Mouse (Mus musculus): Measurements from ENCODE around the gene Olfr209. TPM values are rescaled to one million over a fixed set of nuclear protein-coding genes. Genes with fewer than 3 reads are reported as not detected.

The Olfr209 gene
- total and polyA plus RNA-seq, 2 experiments: not detected

- no peak for DNase-seq (ENCODE audit: extremely low read depth, low read depth, low spot score)
- TF ChIP-seq POLR2A (IDR thresholded peaks at IDR 0.05; ENCODE audit: extremely low read depth, insufficient read depth, low read length): no peak
- TF ChIP-seq CTCF (IDR thresholded peaks at IDR 0.05; ENCODE audit: low read depth, low read length): no peak
- Histone ChIP-seq H3K36me3 (ENCODE audit: control insufficient read depth, insufficient read depth, low read length) (no peaks in the 10 kb centered on the region), H3K79me2 (ENCODE audit: control insufficient read depth, insufficient read depth, low read length) (no peaks in the 10 kb centered on the region), H3K27ac (replicated peaks; ENCODE audit: insufficient read depth, low read depth, low read length) (no peak within 1 kb of the TSS), H3K4me1 (ENCODE audit: control insufficient read depth, insufficient read depth, low read length) (no peaks in the 10 kb centered on the region), H3K4me3 (ENCODE audit: insufficient read depth, low read depth, low read length) (no peak within 1 kb of the TSS), H3K9ac (ENCODE audit: low read depth, low read length) (no peak within 1 kb of the TSS), H3K27me3 (ENCODE audit: control insufficient read depth, insufficient read depth, low read length) (no peaks in the 10 kb centered on the region)
These were observed 45.6 kb downstream of the Olfr209 start, which contains the start of gene Olfr204 for GRCm38 (mm10) chr16:59318148-59318547. Gene Olfr204, minus strand, starts transcription at chr16:59318248.

Other genes starting within 250 kb of the Olfr209 start
- not detected in 2 replicates for gene Olfr194, start 242.9 kb downstream of the Olfr209 start, total RNA-seq (2014; rRNA removed)
- not detected in 2 replicates for gene Olfr194, start 242.9 kb downstream of the Olfr209 start, polyA plus RNA-seq (2012; rRNA removed)
- gene Olfr195, start 216.9 kb downstream of the Olfr209 start, total RNA-seq (2014; rRNA removed): not detected in 2 replicates
- not detected in 2 replicates for gene Olfr195, start 216.9 kb downstream of the Olfr209 start, polyA plus RNA-seq (2012; rRNA removed)
- gene Olfr196, start 193.5 kb downstream of the Olfr209 start, total RNA-seq (2014; rRNA removed): not detected in 2 replicates
- gene Olfr196, start 193.5 kb downstream of the Olfr209 start, polyA plus RNA-seq (2012; rRNA removed): not detected in 2 replicates
- gene Olfr198, start 160.5 kb downstream of the Olfr209 start, total RNA-seq (2014; rRNA removed): not detected in 2 replicates
- not detected in 2 replicates for gene Olfr198, start 160.5 kb downstream of the Olfr209 start, polyA plus RNA-seq (2012; rRNA removed)
- gene Olfr199, start 144.2 kb downstream of the Olfr209 start, total RNA-seq (2014; rRNA removed): not detected in 2 replicates
- not detected in 2 replicates for gene Olfr199, start 144.2 kb downstream of the Olfr209 start, polyA plus RNA-seq (2012; rRNA removed)
- gene Olfr201, start 91.4 kb downstream of the Olfr209 start, total RNA-seq (2014; rRNA removed): not detected in 2 replicates
- gene Olfr201, start 91.4 kb downstream of the Olfr209 start, polyA plus RNA-seq (2012; rRNA removed): not detected in 2 replicates
- not detected in 2 replicates for gene Olfr202, start 77.2 kb downstream of the Olfr209 start, total RNA-seq (2014; rRNA removed)
- not detected in 2 replicates for gene Olfr202, start 77.2 kb downstream of the Olfr209 start, polyA plus RNA-seq (2012; rRNA removed)
- not detected in 2 replicates for gene Olfr203, start 65.1 kb downstream of the Olfr209 start, total RNA-seq (2014; rRNA removed)
- gene Olfr203, start 65.1 kb downstream of the Olfr209 start, polyA plus RNA-seq (2012; rRNA removed): not detected in 2 replicates
- not detected in 2 replicates for gene Olfr204, start 45.7 kb downstream of the Olfr209 start, total RNA-seq (2014; rRNA removed)
- not detected in 2 replicates for gene Olfr204, start 45.7 kb downstream of the Olfr209 start, polyA plus RNA-seq (2012; rRNA removed)
- gene Olfr205, start 32.9 kb downstream of the Olfr209 start, total RNA-seq (2014; rRNA removed): not detected in 2 replicates
- gene Olfr205, start 32.9 kb downstream of the Olfr209 start, polyA plus RNA-seq (2012; rRNA removed): not detected in 2 replicates
- not detected in 2 replicates for gene Olfr206, start 14.7 kb downstream of the Olfr209 start, total RNA-seq (2014; rRNA removed)
- gene Olfr206, start 14.7 kb downstream of the Olfr209 start, polyA plus RNA-seq (2012; rRNA removed): not detected in 2 replicates
- not detected in 2 replicates for gene Gabrr3, start 43.3 kb upstream of the Olfr209 start, total RNA-seq (2014; rRNA removed)
- gene Gabrr3, start 43.3 kb upstream of the Olfr209 start, polyA plus RNA-seq (2012; rRNA removed): not detected in 2 replicates
- gene Riox2, start 107.8 kb upstream of the Olfr209 start, total RNA-seq (2014; rRNA removed): 11.8 and 14.2 TPM in 2 replicates
- 4.4 and 5.1 TPM in 2 replicates for gene Riox2, start 107.8 kb upstream of the Olfr209 start, polyA plus RNA-seq (2012; rRNA removed)
- gene Crybg3, start 237.0 kb upstream of the Olfr209 start, total RNA-seq (2014; rRNA removed): 4.1 and 5.5 TPM in 2 replicates
- gene Crybg3, start 237.0 kb upstream of the Olfr209 start, polyA plus RNA-seq (2012; rRNA removed): 1.1 and 3.0 TPM in 2 replicates

Measured in liver, adult 2 months (tissue).